Mouse (Mus musculus): Measurements from ENCODE around the gene Hdac9. TPM values are rescaled to one million over a fixed set of nuclear protein-coding genes. Genes with fewer than 3 reads are reported as not detected.
A peak's percentile ranks its signal among the peaks of the same experiment; 100 is the strongest.

Gene Hdac9
- polyA plus RNA-seq, 1 experiment from 2014 or later = 9.8 TPM

GRCm38 (mm10) chr12:34673539-34673938 lies 243.4 kb downstream of the Hdac9 start:
- Histone ChIP-seq H3K36me3 (ENCODE audit: control insufficient read depth, insufficient read depth, low read length) (no peaks in the 10 kb centered on the region), H3K4me3 (ENCODE audit: low read depth, low read length) (no peak overlapping the region), H3K4me1 (ENCODE audit: control insufficient read depth, insufficient read depth, low read length) (no peaks in the 10 kb centered on the region), H3K27ac (replicated peaks; ENCODE audit: low read depth, low read length) (no peak overlapping the region), H3K9ac (ENCODE audit: low read depth, low read length) (no peak overlapping the region), H3K27me3 (replicated peaks; ENCODE audit: control insufficient read depth, insufficient read depth, low read length) (no peaks in the 10 kb centered on the region), H3K9me3 (ENCODE audit: control insufficient read depth, low read length) (no peaks in the 10 kb centered on the region), H3K4me2 (ENCODE audit: low read depth, low read length) (no peak overlapping the region)
- 83% methylated on average over 4 of the region's 4 CpGs for WGBS
- no peak for ATAC-seq (ENCODE audit: low read depth)
- no peak for DNase-seq (ENCODE audit: low spot score)

GRCm38 (mm10) chr12:34664758-34665157 lies 252.1 kb downstream of the Hdac9 start:
- Histone ChIP-seq H3K4me1 (ENCODE audit: control insufficient read depth, insufficient read depth, low read length) (no peaks in the 10 kb centered on the region), H3K9ac (ENCODE audit: low read depth, low read length) (no peak overlapping the region), H3K27ac (replicated peaks; ENCODE audit: low read depth, low read length) (no peak overlapping the region), H3K4me3 (ENCODE audit: low read depth, low read length) (no peak overlapping the region), H3K36me3 (ENCODE audit: control insufficient read depth, insufficient read depth, low read length) (no peaks in the 10 kb centered on the region), H3K4me2 (ENCODE audit: low read depth, low read length) (no peak overlapping the region), H3K9me3 (ENCODE audit: control insufficient read depth, low read length) (no peaks in the 10 kb centered on the region), H3K27me3 (replicated peaks; ENCODE audit: control insufficient read depth, insufficient read depth, low read length) (no peaks in the 10 kb centered on the region)
- DNase-seq (ENCODE audit: low spot score) = peak; percentile 85
- no peak for ATAC-seq (ENCODE audit: low read depth)
- 3% methylated on average over 3 of the region's 3 CpGs for WGBS

GRCm38 (mm10) chr12:34661378-34661777 lies 255.5 kb downstream of the Hdac9 start:
- Histone ChIP-seq H3K9ac (ENCODE audit: low read depth, low read length) (no peak overlapping the region), H3K27me3 (replicated peaks; ENCODE audit: control insufficient read depth, insufficient read depth, low read length) (no peaks in the 10 kb centered on the region), H3K27ac (replicated peaks; ENCODE audit: low read depth, low read length) (no peak overlapping the region), H3K36me3 (ENCODE audit: control insufficient read depth, insufficient read depth, low read length) (no peaks in the 10 kb centered on the region), H3K9me3 (ENCODE audit: control insufficient read depth, low read length) (no peaks in the 10 kb centered on the region), H3K4me3 (ENCODE audit: low read depth, low read length) (no peak overlapping the region), H3K4me1 (ENCODE audit: control insufficient read depth, insufficient read depth, low read length) (no peaks in the 10 kb centered on the region), H3K4me2 (ENCODE audit: low read depth, low read length) (no peak overlapping the region)
- no peak for DNase-seq (ENCODE audit: low spot score)
- peak; percentile 53; the same call in 1 of the 2 replicates for ATAC-seq (ENCODE audit: low read depth)

- H3K9me3 ChIP-seq (ENCODE audit: control insufficient read depth, low read length) = no peaks in the 10 kb centered on the region
- H3K36me3 ChIP-seq (ENCODE audit: control insufficient read depth, insufficient read depth, low read length) = no peaks in the 10 kb centered on the region
- no peaks in the 10 kb centered on the region for H3K4me1 ChIP-seq (ENCODE audit: control insufficient read depth, insufficient read depth, low read length)
- DNase-seq (ENCODE audit: low spot score) (no peak), ATAC-seq (ENCODE audit: low read depth) (no peak)
- 25% methylated on average over 5 of the region's 5 CpGs for WGBS
- no peak overlapping the region for H3K4me2 ChIP-seq (ENCODE audit: low read depth, low read length)
- no peak overlapping the region for H3K4me3 ChIP-seq (ENCODE audit: low read depth, low read length)
- H3K27ac ChIP-seq (replicated peaks; ENCODE audit: low read depth, low read length) = no peak overlapping the region
- H3K27me3 ChIP-seq (replicated peaks; ENCODE audit: control insufficient read depth, insufficient read depth, low read length) = no peaks in the 10 kb centered on the region
- H3K9ac ChIP-seq (ENCODE audit: low read depth, low read length) = no peak overlapping the region
Observed at GRCm38 (mm10) chr12:34660027-34660426, 256.9 kb downstream of the Hdac9 start.

GRCm38 (mm10) chr12:34658568-34658967 lies 258.3 kb downstream of the Hdac9 start:
- 38% methylated on average over 3 of the region's 3 CpGs for WGBS
- ATAC-seq (ENCODE audit: low read depth) = no peak
- no peaks in the 10 kb centered on the region for H3K9me3 ChIP-seq (ENCODE audit: control insufficient read depth, low read length)

GRCm38 (mm10) chr12:34658119-34658518 lies 258.8 kb downstream of the Hdac9 start:
- Histone ChIP-seq H3K4me1 (ENCODE audit: control insufficient read depth, insufficient read depth, low read length) (no peaks in the 10 kb centered on the region), H3K9ac (ENCODE audit: low read depth, low read length) (no peak overlapping the region), H3K4me2 (ENCODE audit: low read depth, low read length) (peak overlapping the region; percentile 44), H3K9me3 (ENCODE audit: control insufficient read depth, low read length) (no peaks in the 10 kb centered on the region), H3K27me3 (replicated peaks; ENCODE audit: control insufficient read depth, insufficient read depth, low read length) (no peaks in the 10 kb centered on the region), H3K36me3 (ENCODE audit: control insufficient read depth, insufficient read depth, low read length) (no peaks in the 10 kb centered on the region), H3K27ac (replicated peaks; ENCODE audit: low read depth, low read length) (no peak overlapping the region), H3K4me3 (ENCODE audit: low read depth, low read length) (0 out of 2 replicates have a peak overlapping the region, but pooled peaks have one; percentile 15)
- peak; percentile 85 for DNase-seq (ENCODE audit: low spot score)
- 26% methylated on average over 6 of the region's 6 CpGs for WGBS
- 0 out of 2 replicates have a peak, but pooled peaks have one; percentile 70 for ATAC-seq (ENCODE audit: low read depth)

More at GRCm38 (mm10) chr12:34658568-34658967, 258.3 kb downstream of the Hdac9 start:
- no peak overlapping the region for H3K4me2 ChIP-seq (ENCODE audit: low read depth, low read length)
- H3K27ac ChIP-seq (replicated peaks; ENCODE audit: low read depth, low read length) = no peak overlapping the region
- no peaks in the 10 kb centered on the region for H3K27me3 ChIP-seq (replicated peaks; ENCODE audit: control insufficient read depth, insufficient read depth, low read length)
- no peak overlapping the region for H3K4me3 ChIP-seq (ENCODE audit: low read depth, low read length)
- no peak for DNase-seq (ENCODE audit: low spot score)
- no peaks in the 10 kb centered on the region for H3K36me3 ChIP-seq (ENCODE audit: control insufficient read depth, insufficient read depth, low read length)
- H3K9ac ChIP-seq (ENCODE audit: low read depth, low read length) = no peak overlapping the region
- no peaks in the 10 kb centered on the region for H3K4me1 ChIP-seq (ENCODE audit: control insufficient read depth, insufficient read depth, low read length)

GRCm38 (mm10) chr12:34653615-34654014 lies 263.3 kb downstream of the Hdac9 start:
- no peaks in the 10 kb centered on the region for H3K27me3 ChIP-seq (replicated peaks; ENCODE audit: control insufficient read depth, insufficient read depth, low read length)
- no peak overlapping the region for H3K27ac ChIP-seq (replicated peaks; ENCODE audit: low read depth, low read length)
- H3K4me1 ChIP-seq (ENCODE audit: control insufficient read depth, insufficient read depth, low read length) = no peaks in the 10 kb centered on the region
- ATAC-seq (ENCODE audit: low read depth) (no peak), DNase-seq (ENCODE audit: low spot score) (peak; percentile 43)
- H3K4me2 ChIP-seq (ENCODE audit: low read depth, low read length) = no peak overlapping the region
- no peaks in the 10 kb centered on the region for H3K36me3 ChIP-seq (ENCODE audit: control insufficient read depth, insufficient read depth, low read length)
- H3K4me3 ChIP-seq (ENCODE audit: low read depth, low read length) = no peak overlapping the region
- no peak overlapping the region for H3K9ac ChIP-seq (ENCODE audit: low read depth, low read length)
- WGBS = 17% methylated on average over 3 of the region's 3 CpGs
- H3K9me3 ChIP-seq (ENCODE audit: control insufficient read depth, low read length) = no peaks in the 10 kb centered on the region

- Histone ChIP-seq H3K4me3 (ENCODE audit: low read depth, low read length) (no peak overlapping the region), H3K4me1 (ENCODE audit: control insufficient read depth, insufficient read depth, low read length) (no peaks in the 10 kb centered on the region), H3K9ac (ENCODE audit: low read depth, low read length) (no peak overlapping the region), H3K27ac (replicated peaks; ENCODE audit: low read depth, low read length) (no peak overlapping the region), H3K27me3 (replicated peaks; ENCODE audit: control insufficient read depth, insufficient read depth, low read length) (no peaks in the 10 kb centered on the region), H3K9me3 (ENCODE audit: control insufficient read depth, low read length) (no peaks in the 10 kb centered on the region), H3K36me3 (ENCODE audit: control insufficient read depth, insufficient read depth, low read length) (no peaks in the 10 kb centered on the region), H3K4me2 (ENCODE audit: low read depth, low read length) (no peak overlapping the region)
- no peak for ATAC-seq (ENCODE audit: low read depth)
- no peak for DNase-seq (ENCODE audit: low spot score)
- 57% methylated on average over 3 of the region's 3 CpGs for WGBS
Observed at GRCm38 (mm10) chr12:34648753-34649152, 268.1 kb downstream of the Hdac9 start.

- Histone ChIP-seq H3K27ac (replicated peaks; ENCODE audit: low read depth, low read length) (no peak overlapping the region), H3K9ac (ENCODE audit: low read depth, low read length) (no peak overlapping the region), H3K4me3 (ENCODE audit: low read depth, low read length) (no peak overlapping the region), H3K4me1 (ENCODE audit: control insufficient read depth, insufficient read depth, low read length) (no peaks in the 10 kb centered on the region), H3K36me3 (ENCODE audit: control insufficient read depth, insufficient read depth, low read length) (no peaks in the 10 kb centered on the region), H3K9me3 (ENCODE audit: control insufficient read depth, low read length) (no peaks in the 10 kb centered on the region), H3K27me3 (replicated peaks; ENCODE audit: control insufficient read depth, insufficient read depth, low read length) (no peaks in the 10 kb centered on the region), H3K4me2 (ENCODE audit: low read depth, low read length) (no peak overlapping the region)
- ATAC-seq (ENCODE audit: low read depth) (no peak), DNase-seq (ENCODE audit: low spot score) (no peak)
- 81% methylated on average over 4 of the region's 4 CpGs for WGBS
Observed at GRCm38 (mm10) chr12:34641705-34642259, 275.1 kb downstream of the Hdac9 start.

All from embryonic facial prominence, embryonic 14.5 days (tissue).